Mouse (Mus musculus) forebrain, postnatal 0 days (tissue): ENCODE data around the gene Lrrc46. TPM values are rescaled to one million over a fixed set of nuclear protein-coding genes. Genes with fewer than 3 reads are reported as not detected.

Experiments used
- ATAC-seq: fragments of 200-750 bp; cut with Nextera tagmentation; 2 replicates; pipeline ENCODE4 v1.8.0; 2017; ENCODE audit warnings: mild to moderate bottlenecking, moderate library complexity
- DNase-seq: peaks from one replicate; pipeline ENCODE4 v3.0.0-alpha.2; 2015
- H3K27ac ChIP-seq: fragments of 300-500 bp; sonication (generic); 2 replicates; pipeline ENCODE4 v1.5.1; 2014; ENCODE audit warnings: low read depth, mild to moderate bottlenecking, antibody characterized with exemption, low read length, moderate library complexity, mixed read lengths
- H3K27me3 ChIP-seq: fragments of 300-500 bp; sonication (generic); 2 replicates; pipeline ENCODE4 v1.6.1; 2014; ENCODE audit warnings: mild to moderate bottlenecking, low read length, mixed read lengths; ENCODE audit not compliant: insufficient read depth
- H3K36me3 ChIP-seq: fragments of 300-500 bp; sonication (generic); 2 replicates; pipeline ENCODE4 v1.6.1; 2014; ENCODE audit warnings: mild to moderate bottlenecking, moderate library complexity; ENCODE audit not compliant: insufficient read depth
- H3K4me1 ChIP-seq: fragments of 300-500 bp; sonication (generic); 2 replicates; pipeline ENCODE4 v1.6.1; 2014; ENCODE audit warnings: antibody characterized with exemption; ENCODE audit not compliant: insufficient read depth
- H3K4me2 ChIP-seq: fragments of 300-500 bp; sonication (generic); 2 replicates; pipeline ENCODE4 v1.6.1; 2014; ENCODE audit warnings: low read depth, mild to moderate bottlenecking, moderate library complexity
- H3K4me3 ChIP-seq: fragments of 300-500 bp; sonication (generic); 2 replicates; pipeline ENCODE4 v1.5.1; 2014; ENCODE audit warnings: low read depth, low read length, mixed read lengths
- H3K9ac ChIP-seq: fragments of 300-500 bp; sonication (generic); 2 replicates; pipeline ENCODE4 v1.6.1; 2014; ENCODE audit warnings: mild to moderate bottlenecking
- H3K9me3 ChIP-seq: fragments of 300-500 bp; sonication (generic); 2 replicates; pipeline ENCODE4 v1.6.1; 2016; ENCODE audit warnings: low read length
- CTCF ChIP-seq: sonication (generic); IDR thresholded peaks from 2 replicates; pipeline ENCODE4 v1.5.1; 2016; ENCODE audit warnings: antibody characterized with exemption, control low read depth, low read depth
- WGBS: fragments of 180-500 bp; shearing (Covaris S2); extraction: QIAGEN DNeasy Blood & Tissue Kit; methylation state at CpG from one replicate; pipeline ENCODE4 v1.1.7; 2014; 5-methylcytosine and 5-hydroxymethylcytosine counted together
- polyA plus RNA-seq: library from polyadenylated mRNA; unstranded; fragments of >200 nt; fragmentation: Nextera tagmentation; extraction: Ambion mirVana; gene quantifications from 2 replicates; pipeline ENCODE4 v1.2.1, GENCODE M21; 2015
- total RNA-seq: library from RNA; depleted of rRNA; stranded (reverse); fragments of >200 nt; gene quantifications from 2 replicates; pipeline ENCODE4 v1.2.3, GENCODE M21; 2014

Gene Lrrc46
- total and polyA plus RNA-seq, 2 experiments from 2014 or later: 1.6 to 5.8 TPM

GRCm38 (mm10) chr11:97021873-97022484 is 19.2 kb downstream of the Lrrc46 start:
- ATAC-seq (peak; percentile 78), DNase-seq (peak; percentile 76)
- Histone ChIP-seq H3K27me3 (peaks cover 66% of the 10 kb centered on the region), H3K36me3 (no peaks in the 10 kb centered on the region), H3K4me1 (no peaks in the 10 kb centered on the region; the same call in 1 of the 2 replicates), H3K4me3 (peak overlapping the region; percentile 45), H3K4me2 (peak overlapping the region; percentile 68), H3K27ac (no peak overlapping the region), H3K9ac (peak overlapping the region; percentile 55), H3K9me3 (no peaks in the 10 kb centered on the region)
- 1% methylated on average over 50 of the region's 50 CpGs for WGBS
- TF ChIP-seq CTCF: peak; percentile 74

DNA sequence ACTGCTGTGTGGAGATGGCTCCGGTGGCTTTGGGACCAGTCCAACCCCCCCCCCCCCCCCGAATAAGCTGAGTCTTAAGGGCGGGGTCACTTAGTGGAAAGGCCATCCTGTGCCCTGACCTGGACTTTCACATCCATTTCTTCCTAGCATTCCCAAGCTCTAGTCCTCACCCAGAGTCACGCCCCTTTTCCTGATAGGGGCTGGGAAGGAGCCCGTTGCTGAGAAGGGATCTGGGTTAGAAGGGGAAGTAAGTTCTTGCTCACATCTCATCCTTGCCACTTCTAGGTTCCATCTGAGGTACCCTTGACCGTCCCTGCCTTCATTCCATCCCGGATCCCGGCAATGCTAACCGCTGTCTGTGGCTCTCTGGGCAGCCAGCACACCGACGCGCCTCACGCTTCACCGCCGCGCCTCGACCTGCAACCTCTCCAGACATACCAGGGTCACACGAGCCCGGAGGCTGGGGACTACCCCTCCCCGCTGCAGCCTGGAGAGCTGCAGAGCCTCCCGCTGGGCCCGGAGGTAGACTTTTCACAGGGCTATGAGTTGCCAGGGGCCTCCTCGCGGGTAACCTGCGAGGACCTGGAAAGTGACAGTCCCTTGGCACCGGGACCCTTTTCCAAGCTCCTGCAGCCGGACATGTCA is 20.0 kb downstream of the Lrrc46 start:
- ATAC-seq: no peak
- Histone ChIP-seq H3K9ac (no peak overlapping the region), H3K9me3 (no peaks in the 10 kb centered on the region), H3K4me1 (no peaks in the 10 kb centered on the region; the same call in 1 of the 2 replicates), H3K27ac (no peak overlapping the region), H3K4me2 (peak overlapping the region; percentile 68), H3K27me3 (peaks cover 74% of the 10 kb centered on the region), H3K36me3 (no peaks in the 10 kb centered on the region), H3K4me3 (peak overlapping the region; percentile 45)
- 2% methylated on average over 25 of the region's 27 CpGs for WGBS
- no peak for DNase-seq
- no peak for TF ChIP-seq CTCF

DNA sequence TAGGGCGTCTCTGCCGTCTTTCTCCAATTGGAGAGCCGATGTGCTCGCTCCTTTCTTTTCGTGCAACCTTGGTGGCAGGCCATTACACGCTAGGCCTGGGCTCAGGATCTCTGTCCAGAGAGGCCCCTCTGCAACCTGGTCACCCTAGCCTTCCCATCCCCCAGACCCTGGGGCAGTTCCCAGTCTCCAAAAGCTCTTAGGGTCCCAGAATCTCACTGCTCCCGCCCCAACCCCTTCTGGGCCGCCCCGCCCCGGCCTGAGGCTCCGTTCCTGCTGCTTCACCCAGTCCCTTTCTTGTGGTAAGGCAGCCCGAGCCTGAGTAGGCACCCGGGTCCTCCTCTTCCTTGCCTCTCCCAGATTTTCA is 21.9 kb downstream of the Lrrc46 start:
- 4% methylated on average over 13 of the region's 13 CpGs for WGBS
- DNase-seq: no peak
- Histone ChIP-seq H3K27ac (no peak overlapping the region), H3K4me1 (no peaks in the 10 kb centered on the region; the same call in 1 of the 2 replicates), H3K9ac (no peak overlapping the region), H3K9me3 (no peaks in the 10 kb centered on the region), H3K27me3 (peaks cover 84% of the 10 kb centered on the region), H3K4me3 (0 out of 2 replicates have a peak overlapping the region, but pooled peaks have one; percentile 22), H3K4me2 (no peak overlapping the region), H3K36me3 (no peaks in the 10 kb centered on the region)
- no peak for TF ChIP-seq CTCF
- ATAC-seq: no peak

- 4% methylated on average over 67 of the region's 68 CpGs for WGBS
- Histone ChIP-seq H3K27me3 (peaks cover 82% of the 10 kb centered on the region), H3K4me3 (peak overlapping the region; percentile 22), H3K9ac (no peak overlapping the region), H3K4me1 (no peaks in the 10 kb centered on the region; the same call in 1 of the 2 replicates), H3K36me3 (no peaks in the 10 kb centered on the region), H3K27ac (no peak overlapping the region), H3K4me2 (peak overlapping the region; percentile 41), H3K9me3 (no peaks in the 10 kb centered on the region)
- no peak for TF ChIP-seq CTCF
- DNase-seq: no peak
- no peak for ATAC-seq
These were observed 22.4 kb downstream of the Lrrc46 start for GRCm38 (mm10) chr11:97018583-97019344.

- H3K4me1 ChIP-seq: no peaks in the 10 kb centered on the region; the same call in 1 of the 2 replicates
- H3K27ac ChIP-seq: no peak overlapping the region
- no peaks in the 10 kb centered on the region for H3K9me3 ChIP-seq
- H3K27me3 ChIP-seq: peaks cover 74% of the 10 kb centered on the region
- H3K9ac ChIP-seq: no peak overlapping the region
- peak overlapping the region; percentile 41 for H3K4me2 ChIP-seq
- no peak for ATAC-seq
- peak overlapping the region; percentile 22 for H3K4me3 ChIP-seq
- no peaks in the 10 kb centered on the region for H3K36me3 ChIP-seq
- no peak for DNase-seq
- WGBS: under 1% methylated on average over 36 of the region's 36 CpGs
- no peak for TF ChIP-seq CTCF
These were observed 23.3 kb downstream of the Lrrc46 start for GRCm38 (mm10) chr11:97017696-97018582.

DNA sequence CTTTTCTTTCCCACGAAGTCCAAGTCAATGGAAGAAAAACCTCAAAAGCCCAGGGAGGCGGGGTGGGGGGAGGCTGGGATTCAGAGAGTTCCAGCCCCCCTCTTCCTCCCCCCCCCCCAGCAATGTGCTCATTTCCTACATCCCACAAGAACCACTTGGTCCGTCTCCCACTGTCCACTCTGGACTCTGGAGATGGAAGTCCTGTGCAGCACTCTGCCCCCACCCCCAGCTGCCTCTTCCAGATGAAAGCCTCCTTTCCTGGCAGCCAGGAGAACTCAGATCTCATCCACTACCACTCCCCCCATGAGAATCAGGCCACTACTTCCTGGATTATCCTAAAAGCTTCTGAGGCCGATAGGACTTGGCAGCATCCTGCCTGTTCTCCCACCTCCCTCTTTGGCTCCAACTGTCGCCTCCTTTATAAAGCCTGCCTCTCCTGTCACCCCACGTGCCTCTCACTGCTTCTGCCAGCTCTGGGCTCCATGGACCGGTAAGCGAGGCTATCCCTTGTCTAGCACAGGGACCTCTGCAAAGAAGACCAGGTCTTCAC is 28.0 kb downstream of the Lrrc46 start, which contains the start of gene Sp6:
Gene Sp6 (plus strand): TSS at position 274 of the 550 bp plus-strand sequence.
- Histone ChIP-seq H3K4me3 (no peak within 1 kb of the TSS), H3K27ac (no peak within 1 kb of the TSS), H3K27me3 (peaks cover 36% of the 10 kb centered on the region), H3K4me1 (no peaks in the 10 kb centered on the region), H3K4me2 (no peak within 1 kb of the TSS), H3K9me3 (no peaks in the 10 kb centered on the region), H3K9ac (no peak within 1 kb of the TSS), H3K36me3 (no peaks in the 10 kb centered on the region)
- 22% methylated on average over 8 of the region's 8 CpGs for WGBS
- no peak for ATAC-seq
- no peak for DNase-seq
- no peak for TF ChIP-seq CTCF
